Mouse (Mus musculus): ENCODE results near the gene Sema3b.

- TF ChIP-seq CTCF (IDR thresholded peaks at IDR 0.05; ENCODE audit: extremely low read depth, insufficient read depth, insufficient read length, insufficient replicate concordance), result no peak
- TF ChIP-seq POLR2A (IDR thresholded peaks at IDR 0.05; ENCODE audit: low read depth, low read length), result no peak
These were observed 19.8 kb upstream of the Sema3b start for GRCm38 (mm10) chr9:107628721-107629410.
